Mouse (Mus musculus) B cell, adult 2 months (primary cell): Measurements from ENCODE around the gene Olfr902.
"Not testable (repeated sequence)": the region's sequence is repeated elsewhere in the genome, so short reads cannot be mapped to it uniquely, and the experiment has no call there.

ENCODE experiments used
- DNase-seq, 2 experiments: peaks; one replicate each; pipeline ENCODE4 v3.0.0; 2022

The Olfr902 gene

GRCm38 (mm10) chr9:38447352-38447751 lies at the start of gene Olfr902:
TSS of gene Olfr902 (plus strand) at chr9:38447652.
- DNase-seq, result no peak

GRCm38 (mm10) chr9:38401398-38401797 lies 46.1 kb upstream of the Olfr902 start, which contains the start of gene Olfr147:
TSS of gene Olfr147 (plus strand) at chr9:38401698.
- DNase-seq, result no peak

GRCm38 (mm10) chr9:38407502-38407901 lies 40.0 kb upstream of the Olfr902 start:
- not testable (repeated sequence) for DNase-seq

GRCm38 (mm10) chr9:38413502-38413901 lies 34.0 kb upstream of the Olfr902 start:
- DNase-seq, result not testable (repeated sequence)

GRCm38 (mm10) chr9:38423801-38424200 lies 23.7 kb upstream of the Olfr902 start:
- no peak for DNase-seq

GRCm38 (mm10) chr9:38427026-38427425 lies 20.4 kb upstream of the Olfr902 start:
- no peak for DNase-seq

GRCm38 (mm10) chr9:38429155-38429554 lies 18.3 kb upstream of the Olfr902 start, which contains the start of gene Olfr901:
TSS of gene Olfr901 (plus strand) at chr9:38429455.
- no peak for DNase-seq

GRCm38 (mm10) chr9:38462844-38463243 lies 15.4 kb downstream of the Olfr902 start, which contains the start of gene Olfr904:
TSS of gene Olfr904 (plus strand) at chr9:38463144.
- DNase-seq, result no peak

- no peak for DNase-seq
These were observed 23.4 kb downstream of the Olfr902 start, which contains the start of gene Olfr905 for GRCm38 (mm10) chr9:38470807-38471206. TSS of gene Olfr905 (plus strand) at chr9:38471107.

GRCm38 (mm10) chr9:38486785-38487184 lies 39.3 kb downstream of the Olfr902 start, which contains the start of gene Olfr906:
TSS of gene Olfr906 (plus strand) at chr9:38487085.
- DNase-seq, result no peak

GRCm38 (mm10) chr9:38495501-38495900 lies 48.0 kb downstream of the Olfr902 start, which contains the start of gene Olfr907:
TSS of gene Olfr907 (plus strand) at chr9:38495801.
- DNase-seq, result no peak
